Mouse (Mus musculus) fibroblast of lung, adult 2 months (primary cell): ENCODE measurements around the gene Olfr223.
"Not testable (repeated sequence)": the region's sequence is repeated elsewhere in the genome, so short reads cannot be mapped to it uniquely, and the experiment has no call there.

ENCODE experiments used
- DNase-seq: peaks from one replicate; pipeline ENCODE4 v3.0.0-alpha.2; 2011; ENCODE audit warnings: low read depth

Gene Olfr223

GRCm38 (mm10) chr11:59596091-59596490, 3.0 kb upstream of the Olfr223 start:
- no peak for DNase-seq

- no peak for DNase-seq
These were observed 3.6 kb downstream of the Olfr223 start for GRCm38 (mm10) chr11:59589496-59589895.

- DNase-seq: no peak
These were observed 8.6 kb downstream of the Olfr223 start for GRCm38 (mm10) chr11:59584539-59584938.

GRCm38 (mm10) chr11:59576135-59576534, 17.0 kb downstream of the Olfr223 start, which contains the start of gene Olfr222:
Gene Olfr222 (minus strand): TSS chr11:59576235.
- not testable (repeated sequence) for DNase-seq

- DNase-seq: no peak
These were observed 17.4 kb downstream of the Olfr223 start for GRCm38 (mm10) chr11:59575726-59576125.

GRCm38 (mm10) chr11:59569306-59569705, 23.8 kb downstream of the Olfr223 start:
- DNase-seq: no peak

- DNase-seq: no peak
These were observed 30.3 kb downstream of the Olfr223 start for GRCm38 (mm10) chr11:59562837-59563236.

GRCm38 (mm10) chr11:59562336-59562735, 30.8 kb downstream of the Olfr223 start:
- no peak for DNase-seq

GRCm38 (mm10) chr11:59560906-59561305, 32.2 kb downstream of the Olfr223 start:
- DNase-seq: no peak

GRCm38 (mm10) chr11:59554535-59554934, 38.6 kb downstream of the Olfr223 start:
- no peak for DNase-seq

- DNase-seq: no peak
These were observed 39.0 kb downstream of the Olfr223 start for GRCm38 (mm10) chr11:59554127-59554526.

- no peak for DNase-seq
These were observed 49.1 kb downstream of the Olfr223 start for GRCm38 (mm10) chr11:59544005-59544404.

GRCm38 (mm10) chr11:59543376-59543775, 49.7 kb downstream of the Olfr223 start:
- DNase-seq: no peak

GRCm38 (mm10) chr11:59542442-59542841, 50.6 kb downstream of the Olfr223 start:
- no peak for DNase-seq

- DNase-seq: no peak
These were observed 51.8 kb downstream of the Olfr223 start, which contains the start of gene Nlrp3 for GRCm38 (mm10) chr11:59541324-59541723. Gene Nlrp3 (plus strand): TSS chr11:59541568.

GRCm38 (mm10) chr11:59540123-59540522, 53.0 kb downstream of the Olfr223 start:
- DNase-seq: no peak
